Mouse (Mus musculus) erythroblast, embryonic 14.5 days (primary cell): ENCODE data around the gene Nup214.

ENCODE experiments used
- GATA1 ChIP-seq: IDR thresholded peaks from 2 replicates; pipeline ENCODE4 v1.6.1; 2012; ENCODE audit warnings: low read length, inconsistent platforms, mixed read lengths
- TAL1 ChIP-seq: IDR thresholded peaks from 3 replicates; pipeline ENCODE4 v1.6.1; 2012; ENCODE audit warnings: low read length, inconsistent platforms, mixed read lengths

DNA sequence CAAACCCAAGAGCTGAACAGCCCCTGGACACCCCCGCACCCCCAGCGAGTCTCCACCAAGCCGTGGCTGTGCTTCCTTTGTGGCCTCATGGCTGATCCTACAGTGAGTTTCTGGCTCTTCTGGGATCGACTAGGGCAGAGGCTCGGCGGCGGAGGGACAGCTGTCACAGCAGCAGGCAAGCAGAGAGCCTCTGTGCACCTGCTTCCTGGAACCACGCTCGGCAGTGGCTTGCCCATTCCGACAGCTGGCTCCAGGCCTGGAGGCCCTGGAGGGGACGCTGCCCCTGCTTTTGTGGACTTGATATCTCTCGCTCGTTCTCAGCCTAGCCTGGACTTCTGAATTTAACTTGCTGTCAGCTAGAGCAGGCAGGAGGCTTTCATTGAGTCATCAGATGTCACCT lies 90.7 kb downstream of the Nup214 start:
- no peak for TF ChIP-seq TAL1
- TF ChIP-seq GATA1, result no peak
